Mouse (Mus musculus) liver, adult 2 months (tissue): ENCODE measurements around the gene Olfr1415.
A peak's percentile ranks its signal among the peaks of the same experiment; 100 is the strongest.

Source experiments
- CTCF ChIP-seq: fragments of 200-500 bp; IDR thresholded peaks from 2 replicates; pipeline ENCODE4 v1.5.1; 2011; ENCODE audit warnings: low read depth, low read length, control low read depth
- POLR2A ChIP-seq: fragments of 200-500 bp; IDR thresholded peaks from 2 replicates; pipeline ENCODE4 v1.6.1; 2011; ENCODE audit warnings: low read length, control low read depth; ENCODE audit not compliant: insufficient read depth; ENCODE audit errors: extremely low read depth

GRCm38 (mm10) chr1:92521376-92521775 is 25.5 kb upstream of the Olfr1415 start:
- peak; percentile 55 for TF ChIP-seq CTCF
- no peak for TF ChIP-seq POLR2A
